Mouse (Mus musculus): ENCODE results near the gene Cnn2. TPM values are rescaled to one million over a fixed set of nuclear protein-coding genes. Genes with fewer than 3 reads are reported as not detected.
A peak's percentile ranks its signal among the peaks of the same experiment; 100 is the strongest.
"Not testable (repeated sequence)": the region's sequence is repeated elsewhere in the genome, so short reads cannot be mapped to it uniquely, and the experiment has no call there.

The Cnn2 gene
- polyA plus RNA-seq, 1 experiment from 2014 or later = 296 TPM

- Histone ChIP-seq H3K4me3 (replicated peaks) (no peak overlapping the region), H3K9ac (no peak overlapping the region), H3K4me1 (peaks cover 14% of the 10 kb centered on the region), H3K4me2 (replicated peaks) (no peak overlapping the region), H3K9me3 (replicated peaks) (no peaks in the 10 kb centered on the region), H3K36me3 (peaks cover 14% of the 10 kb centered on the region), H3K27me3 (no peaks in the 10 kb centered on the region), H3K27ac (replicated peaks) (no peak overlapping the region)
- 33% methylated on average over 4 of the region's 4 CpGs for WGBS
- no peak for ATAC-seq (ENCODE audit: insufficient number of reproducible peaks, low FRiP score, low TSS enrichment, low read depth)
Observed at GRCm38 (mm10) chr10:79956643-79957154, 31.7 kb upstream of the Cnn2 start.

DNA sequence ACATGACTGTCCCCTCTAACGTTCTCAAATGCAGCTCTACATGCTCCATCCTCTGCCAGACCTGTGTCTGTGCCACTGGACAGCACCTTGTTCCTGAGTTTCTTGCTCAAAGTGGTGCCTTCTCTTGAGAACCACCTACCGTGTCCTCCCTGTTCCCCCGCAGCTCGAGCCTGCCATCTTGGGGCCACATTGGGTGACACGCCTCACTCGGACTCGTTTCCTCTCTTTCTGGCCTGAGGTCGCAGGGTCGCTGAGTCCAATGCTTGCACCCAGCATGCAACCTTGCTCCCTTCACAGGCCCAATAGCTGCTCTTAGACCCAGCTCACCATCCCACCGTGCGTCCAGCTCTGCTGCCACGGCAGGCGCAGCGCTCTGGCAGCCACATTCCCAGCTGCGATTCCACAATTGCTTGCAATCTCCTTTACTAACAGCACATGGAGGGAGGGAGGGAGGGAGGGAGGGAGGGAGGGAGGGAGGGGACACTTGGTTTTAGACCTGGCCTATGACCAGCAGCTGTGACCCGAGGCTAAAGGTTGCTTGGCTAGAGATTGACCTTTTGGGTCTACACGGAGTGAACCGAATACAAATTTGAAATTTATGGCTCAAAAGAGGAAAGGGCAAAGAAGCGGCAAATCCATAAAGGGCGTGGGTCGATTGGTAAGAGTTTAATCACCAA, 30.1 kb upstream of the Cnn2 start:
- Histone ChIP-seq H3K36me3 (peaks cover 17% of the 10 kb centered on the region), H3K4me3 (replicated peaks) (no peak overlapping the region), H3K4me2 (replicated peaks) (peak overlapping the region; percentile 30; the same call in 1 of the 2 replicates), H3K9me3 (replicated peaks) (no peaks in the 10 kb centered on the region), H3K9ac (no peak overlapping the region), H3K27me3 (no peaks in the 10 kb centered on the region), H3K27ac (replicated peaks) (no peak overlapping the region), H3K4me1 (peaks cover 14% of the 10 kb centered on the region)
- ATAC-seq (ENCODE audit: insufficient number of reproducible peaks, low FRiP score, low TSS enrichment, low read depth) = no peak
- WGBS = 14% methylated on average over 21 of the region's 21 CpGs

DNA sequence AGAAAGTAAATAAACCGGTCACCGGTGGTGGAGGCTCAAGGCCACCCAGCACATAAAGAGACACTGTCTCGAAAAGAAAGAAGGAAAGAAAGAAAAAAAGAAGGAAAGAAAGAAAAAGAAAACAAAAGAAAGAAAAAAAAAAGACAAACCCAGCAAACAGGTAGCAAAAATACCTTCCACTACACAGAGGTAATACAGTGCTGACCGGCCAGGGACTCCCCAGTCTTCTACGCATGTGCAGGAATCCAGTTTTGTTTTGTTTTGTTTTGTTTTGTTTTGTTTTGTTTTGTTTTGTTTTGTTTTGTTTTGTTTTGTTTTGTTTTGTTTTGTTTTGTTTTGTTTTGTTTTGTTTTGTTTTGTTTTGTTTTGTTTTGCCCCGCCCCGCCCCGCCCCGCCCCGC, 29.0 kb upstream of the Cnn2 start:
- H3K27ac ChIP-seq (replicated peaks); ATAC-seq (ENCODE audit: insufficient number of reproducible peaks, low FRiP score, low TSS enrichment, low read depth); H3K27me3 ChIP-seq; H3K9me3 ChIP-seq (replicated peaks); H3K9ac ChIP-seq: not testable (repeated sequence)
- H3K4me3 ChIP-seq (replicated peaks) = peak overlapping the region; percentile 100
- peaks cover 24% of the 10 kb centered on the region for H3K36me3 ChIP-seq
- peaks cover 14% of the 10 kb centered on the region for H3K4me1 ChIP-seq
- peak overlapping the region; percentile 76 for H3K4me2 ChIP-seq (replicated peaks)
- 33% methylated on average over 10 of the region's 10 CpGs for WGBS

DNA sequence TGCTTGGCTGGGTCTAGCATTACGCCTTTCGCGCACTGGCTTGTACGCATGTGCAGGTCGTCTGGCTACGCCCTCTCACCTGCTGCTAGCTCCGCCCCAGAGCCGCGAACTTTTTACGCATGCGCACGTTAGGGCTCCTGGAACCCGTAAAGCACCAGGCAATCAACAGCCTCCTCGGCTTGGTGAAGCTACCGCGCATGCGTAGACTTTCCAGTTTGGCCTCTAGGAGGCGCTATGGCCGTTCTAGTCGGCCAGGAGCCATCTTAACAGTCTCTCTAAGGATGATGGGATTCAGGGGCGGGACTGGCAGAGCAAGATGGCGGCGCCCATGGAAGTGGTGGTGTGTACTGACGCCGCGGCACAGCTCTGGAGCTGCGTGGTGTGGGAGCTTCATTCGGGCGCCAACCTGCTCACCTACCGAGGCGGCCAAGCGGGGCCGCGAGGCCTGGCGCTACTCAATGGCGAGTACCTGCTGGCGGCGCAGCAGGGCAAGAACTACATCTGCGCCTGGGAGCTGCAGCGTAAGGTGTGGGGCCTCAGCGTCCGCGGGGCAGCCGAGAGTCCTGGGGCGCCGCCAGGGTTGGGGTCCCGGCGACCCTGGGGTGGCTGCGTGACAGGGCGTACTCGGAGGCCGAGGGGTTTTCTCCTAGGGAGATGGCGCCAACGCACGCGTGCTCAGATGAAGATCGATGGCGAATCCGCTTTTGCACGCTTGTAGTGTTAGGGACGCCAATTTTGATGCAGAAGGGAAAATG, 28.4 kb upstream of the Cnn2 start, which contains the start of gene Wdr18:
Gene Wdr18, plus strand, starts transcription at position 306 of the 755 bp plus-strand sequence.
- peaks cover 30% of the 10 kb centered on the region for H3K36me3 ChIP-seq
- no peaks in the 10 kb centered on the region for H3K27me3 ChIP-seq
- peak within 1 kb of the TSS; percentile 84 for H3K9ac ChIP-seq
- under 1% methylated on average over 61 of the region's 61 CpGs for WGBS
- no peaks in the 10 kb centered on the region for H3K9me3 ChIP-seq (replicated peaks)
- peak within 1 kb of the TSS; percentile 77 for H3K27ac ChIP-seq (replicated peaks)
- peak within 1 kb of the TSS; percentile 100 for H3K4me3 ChIP-seq (replicated peaks)
- ATAC-seq (ENCODE audit: insufficient number of reproducible peaks, low FRiP score, low TSS enrichment, low read depth) = peak; percentile 96
- peak within 1 kb of the TSS; percentile 76 for H3K4me2 ChIP-seq (replicated peaks)
- peaks cover 14% of the 10 kb centered on the region for H3K4me1 ChIP-seq

GRCm38 (mm10) chr10:79960671-79961294, 27.6 kb upstream of the Cnn2 start:
- H3K4me3 ChIP-seq (replicated peaks) = peak overlapping the region; percentile 100
- no peak overlapping the region for H3K27ac ChIP-seq (replicated peaks)
- H3K9ac ChIP-seq = peak overlapping the region; percentile 84
- H3K9me3 ChIP-seq (replicated peaks) = no peaks in the 10 kb centered on the region
- 11% methylated on average over 10 of the region's 10 CpGs for WGBS
- peaks cover 37% of the 10 kb centered on the region for H3K36me3 ChIP-seq
- H3K27me3 ChIP-seq = no peaks in the 10 kb centered on the region
- no peak for ATAC-seq (ENCODE audit: insufficient number of reproducible peaks, low FRiP score, low TSS enrichment, low read depth)
- peak overlapping the region; percentile 76 for H3K4me2 ChIP-seq (replicated peaks)
- H3K4me1 ChIP-seq = peaks cover 14% of the 10 kb centered on the region

DNA sequence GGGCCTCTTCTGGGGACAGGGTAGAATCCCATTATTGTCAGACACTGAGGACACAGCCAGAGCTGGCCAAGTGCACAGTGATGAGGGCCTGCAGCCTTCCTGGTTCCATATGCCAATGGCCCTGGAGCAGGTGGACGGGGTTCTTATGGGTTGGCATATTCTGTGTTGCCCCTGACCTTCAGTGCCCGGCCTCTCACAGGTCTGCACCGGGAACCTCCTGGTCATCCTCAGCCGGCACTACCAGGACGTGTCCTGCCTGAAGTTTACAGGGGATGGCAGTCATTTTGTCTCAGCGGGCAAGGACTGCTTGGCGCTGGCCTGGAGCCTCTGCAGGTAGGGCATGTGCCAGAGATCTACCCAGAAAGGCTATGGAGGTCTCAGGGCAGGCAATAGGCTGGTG, 23.7 kb upstream of the Cnn2 start:
- Histone ChIP-seq H3K27me3 (no peaks in the 10 kb centered on the region), H3K4me3 (replicated peaks) (no peak overlapping the region), H3K9me3 (replicated peaks) (no peaks in the 10 kb centered on the region), H3K4me1 (peaks cover 16% of the 10 kb centered on the region), H3K36me3 (peaks cover 60% of the 10 kb centered on the region), H3K9ac (no peak overlapping the region), H3K4me2 (replicated peaks) (no peak overlapping the region), H3K27ac (replicated peaks) (no peak overlapping the region)
- WGBS = 97% methylated on average over 7 of the region's 7 CpGs
- ATAC-seq (ENCODE audit: insufficient number of reproducible peaks, low FRiP score, low TSS enrichment, low read depth) = no peak

DNA sequence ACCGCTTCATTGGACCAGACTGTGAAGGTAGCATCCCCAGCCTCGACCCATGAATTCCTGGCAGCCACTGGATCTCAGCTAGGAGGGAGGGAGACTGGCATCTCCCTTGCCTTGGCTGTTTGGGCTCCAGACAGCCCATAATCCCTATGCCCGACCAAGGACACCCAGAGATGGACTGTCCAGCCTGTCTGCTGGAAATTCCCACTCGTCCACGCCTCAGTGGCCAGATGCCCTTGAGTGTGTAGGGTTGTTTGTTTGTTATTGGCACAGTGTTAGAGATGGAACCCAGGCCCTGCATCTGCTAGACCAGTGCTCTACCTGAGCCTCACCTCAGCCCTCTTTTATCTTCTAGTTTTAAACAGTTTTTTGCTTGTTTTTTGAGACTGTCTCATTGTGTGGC, 23.1 kb upstream of the Cnn2 start:
- Histone ChIP-seq H3K4me2 (replicated peaks) (no peak overlapping the region), H3K36me3 (peaks cover 60% of the 10 kb centered on the region), H3K9ac (no peak overlapping the region), H3K9me3 (replicated peaks) (no peaks in the 10 kb centered on the region), H3K27ac (replicated peaks) (no peak overlapping the region), H3K4me3 (replicated peaks) (no peak overlapping the region), H3K27me3 (no peaks in the 10 kb centered on the region), H3K4me1 (peaks cover 17% of the 10 kb centered on the region)
- WGBS = 82% methylated on average over 5 of the region's 5 CpGs
- ATAC-seq (ENCODE audit: insufficient number of reproducible peaks, low FRiP score, low TSS enrichment, low read depth) = no peak

DNA sequence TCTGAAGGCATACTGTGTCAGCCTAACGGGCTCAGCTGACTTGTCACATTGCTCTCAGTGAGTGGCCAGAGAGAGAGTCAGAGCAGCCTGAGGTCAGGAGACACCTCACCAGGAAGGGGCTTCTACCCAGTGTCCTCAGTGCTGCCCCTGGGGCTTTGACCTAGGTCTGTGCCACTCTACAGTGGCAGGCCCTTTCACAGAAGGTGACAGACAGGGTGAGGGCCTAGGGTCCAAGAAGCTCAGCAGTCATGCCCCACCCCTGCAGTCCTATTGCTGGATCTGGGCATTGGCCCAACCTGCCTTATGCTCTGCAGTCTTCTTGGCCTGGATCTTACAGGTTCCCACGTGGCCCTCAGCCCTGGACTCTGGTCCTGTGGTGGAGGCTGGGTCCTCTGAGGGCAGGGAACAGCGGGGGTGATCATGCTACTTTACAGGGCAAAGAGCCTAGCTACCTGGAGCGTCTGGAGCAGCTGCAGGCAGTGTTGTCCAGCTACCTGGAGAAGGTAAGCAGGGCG, 21.4 kb upstream of the Cnn2 start:
- no peaks in the 10 kb centered on the region for H3K9me3 ChIP-seq (replicated peaks)
- no peak for ATAC-seq (ENCODE audit: insufficient number of reproducible peaks, low FRiP score, low TSS enrichment, low read depth)
- no peaks in the 10 kb centered on the region for H3K27me3 ChIP-seq
- H3K4me1 ChIP-seq = peaks cover 19% of the 10 kb centered on the region
- H3K4me3 ChIP-seq (replicated peaks) = no peak overlapping the region
- 90% methylated on average over 5 of the region's 5 CpGs for WGBS
- H3K9ac ChIP-seq = no peak overlapping the region
- H3K4me2 ChIP-seq (replicated peaks) = no peak overlapping the region
- H3K36me3 ChIP-seq = peaks cover 60% of the 10 kb centered on the region
- no peak overlapping the region for H3K27ac ChIP-seq (replicated peaks)

DNA sequence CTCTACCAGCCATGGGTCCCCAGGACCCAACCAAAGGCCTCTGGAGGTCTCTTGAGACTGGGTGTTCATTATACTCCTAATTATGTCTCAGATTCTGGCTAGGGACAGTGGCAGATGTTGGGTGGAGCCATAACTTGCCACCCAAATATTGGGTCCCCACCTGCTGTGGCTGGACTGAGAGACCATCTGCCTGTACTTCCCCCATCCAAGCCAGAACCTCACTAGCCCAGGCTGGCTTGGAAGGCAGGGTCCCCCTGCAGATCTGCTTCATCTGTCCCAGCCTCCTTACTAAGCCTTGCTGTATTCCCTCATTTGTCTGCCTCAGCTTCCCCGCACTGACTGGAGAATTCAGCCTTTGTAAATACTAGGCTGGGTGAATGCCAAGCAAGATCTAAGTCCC, 20.2 kb upstream of the Cnn2 start:
- peaks cover 49% of the 10 kb centered on the region for H3K36me3 ChIP-seq

GRCm38 (mm10) chr10:79969124-79969568, 19.2 kb upstream of the Cnn2 start:
- Histone ChIP-seq H3K4me2 (replicated peaks) (no peak overlapping the region), H3K27me3 (no peaks in the 10 kb centered on the region), H3K9me3 (replicated peaks) (no peaks in the 10 kb centered on the region), H3K4me1 (peaks cover 19% of the 10 kb centered on the region), H3K4me3 (replicated peaks) (no peak overlapping the region), H3K36me3 (peaks cover 42% of the 10 kb centered on the region), H3K27ac (replicated peaks) (no peak overlapping the region), H3K9ac (no peak overlapping the region)
- ATAC-seq (ENCODE audit: insufficient number of reproducible peaks, low FRiP score, low TSS enrichment, low read depth) = no peak
- WGBS = 17% methylated on average over 3 of the region's 3 CpGs

More for the DNA sequence above, 20.2 kb upstream of the Cnn2 start:
- WGBS = 84% methylated on average over 1 of the region's 1 CpGs
- no peak for ATAC-seq (ENCODE audit: insufficient number of reproducible peaks, low FRiP score, low TSS enrichment, low read depth)
- Histone ChIP-seq H3K4me2 (replicated peaks) (no peak overlapping the region), H3K9ac (no peak overlapping the region), H3K4me3 (replicated peaks) (no peak overlapping the region), H3K27me3 (no peaks in the 10 kb centered on the region), H3K9me3 (replicated peaks) (no peaks in the 10 kb centered on the region), H3K4me1 (peaks cover 19% of the 10 kb centered on the region), H3K27ac (replicated peaks) (no peak overlapping the region)
